In the genomic region with DNA sequence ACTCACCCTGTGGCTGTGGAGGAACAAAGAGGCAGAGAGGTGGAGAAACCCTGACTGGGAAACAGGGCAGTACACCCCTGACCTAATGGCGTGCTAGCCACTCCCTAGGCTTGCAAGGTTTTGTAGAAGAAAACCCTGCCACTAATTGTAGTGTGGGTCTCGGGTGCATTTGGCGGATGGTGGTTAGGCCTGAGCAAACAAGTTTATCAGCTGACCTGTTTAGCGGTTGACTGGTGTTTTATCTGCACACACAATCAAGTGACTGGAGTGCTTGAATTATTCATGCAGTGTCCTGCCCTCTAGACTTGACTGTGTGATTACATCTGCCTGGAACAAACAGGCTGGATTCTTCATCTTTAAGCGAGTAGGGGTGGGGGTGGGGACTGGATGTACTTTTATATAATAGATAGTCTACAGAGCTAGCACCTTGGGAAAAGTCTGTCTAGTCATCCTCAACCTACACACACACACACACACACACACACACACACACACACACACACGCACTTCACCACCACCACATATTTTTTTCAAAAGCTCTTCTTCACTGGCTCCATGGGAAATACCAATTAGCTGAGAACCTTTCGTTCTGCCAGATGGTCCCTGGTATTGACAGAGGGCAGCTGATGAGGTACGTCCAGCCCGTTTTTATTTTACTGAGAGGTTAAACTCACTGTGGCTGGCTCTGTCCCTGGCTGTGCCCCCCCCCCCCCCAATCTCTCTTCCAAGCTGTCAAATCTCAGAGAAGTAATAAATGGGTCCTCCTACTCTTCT, we compare ENCODE assay signal across 9 mouse cellular contexts. TPM values are rescaled to one million over a fixed set of nuclear protein-coding genes. Genes with fewer than 3 reads are reported as not detected.
A peak's percentile ranks its signal among the peaks of the same experiment; 100 is the strongest.
DNase-seq lines count a peak whose midpoint lies in the region; ATAC-seq and TF ChIP-seq lines count a peak whose summit lies in the region.
"Had no signal": no experiment of that assay in that cellular context is flagged by ENCODE, and none has a peak within 500 bp of the region (broad histone marks: within the 10 kb centered on the region; RNA-seq: fewer than 3 reads in every experiment).

No protein-coding gene starts in this region.

- intact Hi-C loops in left cerebral cortex, adult 2 months (cut with DNase I) = no loop called here

- H3K27ac ChIP-seq in left cerebral cortex, adult 2 months = no peak overlapping the region
- peak overlapping the region; percentile 78 for H3K27ac ChIP-seq in forebrain, embryonic 10.5 days
- peak overlapping the region; percentile 63 for H3K27ac ChIP-seq in kidney, embryonic 15.5 days
- H3K27ac ChIP-seq: liver, embryonic 14.5 days had no signal

- peaks cover 94% of the 10 kb centered on the region for H3K4me1 ChIP-seq in forebrain, embryonic 10.5 days
- H3K4me1 ChIP-seq in kidney, embryonic 15.5 days = peaks cover 78% of the 10 kb centered on the region

- H3K9ac ChIP-seq in kidney, embryonic 15.5 days = no peak overlapping the region
- H3K9ac ChIP-seq: liver, embryonic 14.5 days had no signal

- ATAC-seq in kidney, embryonic 15.5 days (replicated peaks; ENCODE audit: low FRiP score) = no peak

- peaks cover 85% of the 10 kb centered on the region for H3K36me3 ChIP-seq in forebrain, embryonic 10.5 days (replicated peaks)
- peaks cover 49% of the 10 kb centered on the region for H3K36me3 ChIP-seq in kidney, embryonic 15.5 days

- H3K27me3 ChIP-seq in forebrain, embryonic 10.5 days (ENCODE audit: poor library complexity, severe bottlenecking) = peaks cover 32% of the 10 kb centered on the region
- H3K27me3 ChIP-seq in kidney, embryonic 15.5 days = peaks cover 4% of the 10 kb centered on the region; the same call in 1 of the 2 replicates

- no peaks in the 10 kb centered on the region for H3K9me3 ChIP-seq in forebrain, embryonic 10.5 days
- no peaks in the 10 kb centered on the region for H3K9me3 ChIP-seq in kidney, embryonic 15.5 days (replicated peaks)

- DNase-seq in left cerebral cortex, adult 18-20 months (ENCODE audit: low spot score in 2 of 2) = peak; percentile 24 to 40
- no peak for DNase-seq in left cerebral cortex, adult 2 months (ENCODE audit: extremely low spot score in 1 of 2, low spot score in 2 of 2)
- no peak for DNase-seq in forebrain, embryonic 10.5 days (ENCODE audit: extremely low spot score, low spot score)
- peak; percentile 77 to 89 for DNase-seq in natural killer cell, adult 2 months (ENCODE audit: low spot score in 2 of 2)
- DNase-seq in heart, adult 8-10 months (ENCODE audit: low spot score) = no peak
- no peak for DNase-seq in frontal cortex, adult 2 months (ENCODE audit: extremely low spot score in 1 of 2, low spot score in 1 of 2)
- DNase-seq in ovary, postnatal 36 days (ENCODE audit: low spot score) = no peak

- no peak for TF ChIP-seq CTCF in left cerebral cortex, adult 2 months (IDR thresholded peaks at IDR 0.05)

- WGBS in forebrain, embryonic 10.5 days = 22% methylated on average over 9 of the region's 9 CpGs
- WGBS in kidney, embryonic 15.5 days = 30% methylated on average over 9 of the region's 9 CpGs

- H3K4me3 ChIP-seq in left cerebral cortex, adult 2 months = no peak overlapping the region
- peak overlapping the region; percentile 98 for H3K4me3 ChIP-seq in forebrain, embryonic 10.5 days
- peak overlapping the region; percentile 16 for H3K4me3 ChIP-seq in kidney, embryonic 15.5 days (replicated peaks)

- peak overlapping the region; percentile 78 for H3K4me2 ChIP-seq in kidney, embryonic 15.5 days

RNA-seq across cellular contexts. Expression of a gene that starts 5.7 kb away (rescaled TPM):
- 10 to 100 TPM; 54.3 to 58.3 TPM for total RNA-seq in left cerebral cortex, adult 18-20 months (2021)
- 10 to 100 TPM; 69.2 to 71.5 TPM for total RNA-seq in left cerebral cortex, adult 2 months (2021)
- polyA plus RNA-seq in forebrain, embryonic 10.5 days (2016; fragmentation: Nextera tagmentation; extraction: Ambion mirVana) = 43.4 and 45.6 TPM in 2 replicates
- polyA plus RNA-seq in kidney, embryonic 15.5 days (2015; fragmentation: Nextera tagmentation; extraction: Ambion mirVana) = 26.1 and 30.9 TPM in 2 replicates
- 10 to 100 TPM in 3 of 4 experiments, 1 to 10 TPM in 1; 9.7 to 16.2 (median 14.0) TPM for total RNA-seq in heart, adult 8-10 months (2022)
- 48.1 and 53.7 TPM in 2 replicates for polyA plus RNA-seq in frontal cortex, adult 2 months (2012; rRNA removed)

Comparison
In these comparisons a context has a peak if more than half of its experiments do, and no peak if none do; other contexts are left out.
1. DNase-seq: peak in left cerebral cortex, adult 18-20 months (2 of 2) and natural killer cell, adult 2 months (2 of 2); none in left cerebral cortex, adult 2 months (0 of 2), forebrain, embryonic 10.5 days (single experiment), heart, adult 8-10 months (single experiment), frontal cortex, adult 2 months (0 of 2) and ovary, postnatal 36 days (single experiment).